10 mouse cellular contexts compared by ENCODE assay signal in the genomic region with DNA sequence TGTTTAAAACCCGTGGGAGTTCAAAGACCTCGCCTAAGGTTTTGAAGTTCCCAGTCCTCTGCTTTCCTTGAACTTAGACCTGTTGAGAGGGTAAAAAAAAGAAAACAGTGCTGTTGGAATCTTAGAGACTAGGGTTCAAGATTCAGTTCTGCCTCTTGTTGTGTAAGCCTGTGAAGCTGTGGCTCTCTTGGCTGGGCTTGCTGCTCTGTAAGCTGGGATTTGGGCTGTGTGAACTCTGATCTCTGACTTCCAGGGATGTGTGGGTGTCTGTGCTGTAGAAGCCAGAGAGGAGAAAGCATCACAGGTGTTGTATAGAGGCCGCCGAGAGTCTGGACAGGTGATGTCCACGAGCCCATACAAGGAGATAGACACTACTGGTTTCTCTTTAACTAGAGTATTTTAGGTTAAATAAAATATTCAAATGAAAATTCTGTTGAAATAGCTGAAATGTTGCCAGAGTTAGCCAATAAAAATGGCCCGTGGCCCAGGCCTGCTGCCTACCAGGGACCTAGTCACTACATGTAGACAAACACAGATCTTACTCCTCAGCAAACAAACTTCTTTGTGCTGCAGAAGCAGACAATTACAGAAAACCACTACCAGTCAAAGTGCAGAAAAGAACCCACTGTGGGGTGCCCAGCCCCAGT.
A peak's percentile ranks its signal among the peaks of the same experiment; 100 is the strongest.
DNase-seq lines count a peak whose midpoint lies in the region; ATAC-seq and TF ChIP-seq lines count a peak whose summit lies in the region.
"Had no signal": no experiment of that assay in that cellular context is flagged by ENCODE, and none has a peak within 500 bp of the region (broad histone marks: within the 10 kb centered on the region; RNA-seq: fewer than 3 reads in every experiment).

No protein-coding gene starts in this region.

- no peak for TF ChIP-seq EP300 in lung, postnatal 0 days (IDR thresholded peaks at IDR 0.05)

- no peaks in the 10 kb centered on the region for H3K9me3 ChIP-seq in kidney, embryonic 16.5 days (ENCODE audit: low read length)
- no peaks in the 10 kb centered on the region for H3K9me3 ChIP-seq in lung, postnatal 0 days (ENCODE audit: low read length)
- no peaks in the 10 kb centered on the region for H3K9me3 ChIP-seq in midbrain, embryonic 10.5 days (replicated peaks)
- H3K9me3 ChIP-seq: hindbrain, embryonic 13.5 days had no signal

- H3K4me2 ChIP-seq in kidney, embryonic 16.5 days (replicated peaks; ENCODE audit: low read depth, low read length) = no peak overlapping the region
- no peak overlapping the region for H3K4me2 ChIP-seq in lung, postnatal 0 days (replicated peaks; ENCODE audit: low read depth, low read length)
- H3K4me2 ChIP-seq: hindbrain, embryonic 13.5 days had no signal

- TF ChIP-seq CTCF in lung, postnatal 0 days (IDR thresholded peaks at IDR 0.05) = no peak

- no peak for ATAC-seq in kidney, embryonic 16.5 days (ENCODE audit: low FRiP score, low TSS enrichment)
- no peak for ATAC-seq in lung, postnatal 0 days

- no peak overlapping the region for H3K9ac ChIP-seq in kidney, embryonic 16.5 days (replicated peaks; ENCODE audit: low read length)
- no peak overlapping the region for H3K9ac ChIP-seq in lung, postnatal 0 days (replicated peaks; ENCODE audit: low read depth)
- H3K9ac ChIP-seq: hindbrain, embryonic 13.5 days had no signal

- H3K4me3 ChIP-seq in kidney, embryonic 16.5 days (ENCODE audit: low read length) = no peak overlapping the region
- H3K4me3 ChIP-seq in brown adipose tissue, adult 24 weeks (ENCODE audit: insufficient read depth, low read depth, low read length) = no peak overlapping the region
- no peak overlapping the region for H3K4me3 ChIP-seq in lung, postnatal 0 days (ENCODE audit: low read depth, low read length)
- no peak overlapping the region for H3K4me3 ChIP-seq in midbrain, embryonic 10.5 days
- H3K4me3 ChIP-seq: hindbrain, embryonic 13.5 days; layer of hippocampus, adult 2 months had no signal

- no peaks in the 10 kb centered on the region for H3K36me3 ChIP-seq in kidney, embryonic 16.5 days (ENCODE audit: insufficient read depth, low read length)
- no peaks in the 10 kb centered on the region for H3K36me3 ChIP-seq in lung, postnatal 0 days (ENCODE audit: insufficient read depth, low read length)
- no peaks in the 10 kb centered on the region for H3K36me3 ChIP-seq in midbrain, embryonic 10.5 days
- H3K36me3 ChIP-seq: hindbrain, embryonic 13.5 days had no signal

- peaks cover 22% of the 10 kb centered on the region; the same call in 1 of the 2 replicates for H3K4me1 ChIP-seq in kidney, embryonic 16.5 days (ENCODE audit: insufficient read depth, low read length)
- H3K4me1 ChIP-seq in brown adipose tissue, adult 24 weeks (ENCODE audit: control insufficient read depth, insufficient read depth, insufficient read length, low read length) = peaks cover 12% of the 10 kb centered on the region
- H3K4me1 ChIP-seq in lung, postnatal 0 days (ENCODE audit: insufficient read depth, low read depth, low read length) = peaks cover 3% of the 10 kb centered on the region; the same call in 1 of the 2 replicates
- H3K4me1 ChIP-seq in midbrain, embryonic 10.5 days = peaks cover 18% of the 10 kb centered on the region

- no peak overlapping the region for H3K27ac ChIP-seq in kidney, embryonic 16.5 days (ENCODE audit: low read length)
- H3K27ac ChIP-seq in brown adipose tissue, adult 24 weeks (replicated peaks; ENCODE audit: low read depth, low read length) = peak overlapping the region; percentile 75; the same call in 1 of the 2 replicates
- H3K27ac ChIP-seq in lung, postnatal 0 days (ENCODE audit: low read length) = peak overlapping the region; percentile 66
- no peak overlapping the region for H3K27ac ChIP-seq in midbrain, embryonic 10.5 days (replicated peaks)
- H3K27ac ChIP-seq: hindbrain, embryonic 13.5 days; layer of hippocampus, adult 2 months had no signal

- H3K27me3 ChIP-seq in kidney, embryonic 16.5 days (ENCODE audit: insufficient read depth, low read length) = no peaks in the 10 kb centered on the region
- H3K27me3 ChIP-seq in lung, postnatal 0 days (replicated peaks; ENCODE audit: insufficient read depth, low read length) = no peaks in the 10 kb centered on the region
- H3K27me3 ChIP-seq in midbrain, embryonic 10.5 days (ENCODE audit: low read depth, poor library complexity, severe bottlenecking) = no peaks in the 10 kb centered on the region
- H3K27me3 ChIP-seq: hindbrain, embryonic 13.5 days had no signal

- WGBS in kidney, embryonic 16.5 days = 67% methylated on average over 6 of the region's 6 CpGs
- 54% methylated on average over 6 of the region's 6 CpGs for WGBS in lung, postnatal 0 days
- WGBS in midbrain, embryonic 10.5 days = 84% methylated on average over 6 of the region's 6 CpGs

- DNase-seq in kidney, adult 11 months = peak; percentile 55
- DNase-seq in NIH3T3 (ENCODE audit: low read depth) = peak; percentile 87
- peak; percentile 68 for DNase-seq in lung, postnatal 0 days (ENCODE audit: low spot score)
- no peak for DNase-seq in midbrain, embryonic 10.5 days (ENCODE audit: low spot score)
- no peak for DNase-seq in layer of hippocampus, adult 18-20 months (ENCODE audit: low spot score in 2 of 2)
- DNase-seq: gastrocnemius, postnatal 10 days had no signal

Comparison
In these comparisons a context has a peak if more than half of its experiments do, and no peak if none do; other contexts are left out.
1. DNase-seq: peak in kidney, adult 11 months (single experiment), NIH3T3 (single experiment) and lung, postnatal 0 days (single experiment); none in midbrain, embryonic 10.5 days (single experiment) and layer of hippocampus, adult 18-20 months (0 of 2).
2. H3K27ac ChIP-seq: peak in brown adipose tissue, adult 24 weeks (single experiment) and lung, postnatal 0 days (single experiment); none in kidney, embryonic 16.5 days (single experiment) and midbrain, embryonic 10.5 days (single experiment).